Mouse (Mus musculus) left cerebral cortex, postnatal 4 days (tissue): ENCODE measurements at regions not wholly inside any gene's neighbourhood (a gene's known extent, or its start where the extent isn't known, plus 50 kb on each side); places are given as distances from the start of the nearest gene placed in this dataset.
A peak's percentile ranks its signal among the peaks of the same experiment; 100 is the strongest.
"Not testable (repeated sequence)": the region's sequence is repeated elsewhere in the genome, so short reads cannot be mapped to it uniquely, and the experiment has no call there.

ENCODE experiments used
- DNase-seq: peaks from one replicate; pipeline ENCODE4 v3.0.0-alpha.2; 2022
- intact Hi-C: fragments of 180-260 bp; cut with DNase I; formaldehyde crosslinking; loops from one replicate; pipeline ENCODE4 v1.15.1; 2025

GRCm38 (mm10) chr10:6262029-6262428, 339.8 kb upstream of the Rgs17 start:
- intact Hi-C loops, result no loop called here
- DNase-seq, result no peak

GRCm38 (mm10) chr10:6265662-6266061, 343.5 kb upstream of the Rgs17 start:
- intact Hi-C loops, result no loop called here

GRCm38 (mm10) chr10:6291388-6291787, 369.2 kb upstream of the Rgs17 start:
- intact Hi-C loops, result no loop called here

More at GRCm38 (mm10) chr10:6265662-6266061, 343.5 kb upstream of the Rgs17 start:
- DNase-seq, result no peak

GRCm38 (mm10) chr10:6296621-6297020, 374.4 kb upstream of the Rgs17 start:
- intact Hi-C loops, result no loop called here
- DNase-seq, result peak; percentile 32

More at GRCm38 (mm10) chr10:6291388-6291787, 369.2 kb upstream of the Rgs17 start:
- no peak for DNase-seq

GRCm38 (mm10) chr10:6297796-6298195, 375.6 kb upstream of the Rgs17 start:
- no peak for DNase-seq

GRCm38 (mm10) chr10:6298682-6299081, 376.5 kb upstream of the Rgs17 start:
- intact Hi-C loops, result no loop called here
- no peak for DNase-seq

More at GRCm38 (mm10) chr10:6297796-6298195, 375.6 kb upstream of the Rgs17 start:
- intact Hi-C loops, result no loop called here

GRCm38 (mm10) chr10:6301514-6301913, 379.3 kb upstream of the Rgs17 start:
- peak; percentile 3 for DNase-seq
- intact Hi-C loops, result no loop called here

GRCm38 (mm10) chr10:6309351-6309750, 387.2 kb upstream of the Rgs17 start:
- no peak for DNase-seq
- intact Hi-C loops, result no loop called here

GRCm38 (mm10) chr10:6341572-6341971, 416.7 kb upstream of the Oprm1 start:
- intact Hi-C loops, result no loop called here
- no peak for DNase-seq

- intact Hi-C loops, DNase-seq: not testable (repeated sequence)
Measured at GRCm38 (mm10) chr10:6349216-6349615, 409.1 kb upstream of the Oprm1 start.

- no peak for DNase-seq
- intact Hi-C loops, result no loop called here
Measured at GRCm38 (mm10) chr10:6366182-6366581, 392.1 kb upstream of the Oprm1 start.

GRCm38 (mm10) chr10:6371666-6372065, 386.6 kb upstream of the Oprm1 start:
- intact Hi-C loops, result no loop called here
- DNase-seq, result no peak

- not testable (repeated sequence) for DNase-seq
Measured at GRCm38 (mm10) chr10:6417336-6418105, 340.8 kb upstream of the Oprm1 start.

GRCm38 (mm10) chr10:6418234-6418633, 340.1 kb upstream of the Oprm1 start:
- intact Hi-C loops, result not testable (repeated sequence)

More at GRCm38 (mm10) chr10:6417336-6418105, 340.8 kb upstream of the Oprm1 start:
- intact Hi-C loops, result not testable (repeated sequence)

GRCm38 (mm10) chr10:6465824-6466223, 292.5 kb upstream of the Oprm1 start:
- intact Hi-C loops, result no loop called here
- DNase-seq, result no peak

More at GRCm38 (mm10) chr10:6418234-6418633, 340.1 kb upstream of the Oprm1 start:
- not testable (repeated sequence) for DNase-seq

GRCm38 (mm10) chr10:6480350-6480749, 278.0 kb upstream of the Oprm1 start:
- intact Hi-C loops, result no loop called here
- DNase-seq, result no peak

- intact Hi-C loops, result no loop called here
- no peak for DNase-seq
Measured at GRCm38 (mm10) chr10:6488605-6489004, 269.7 kb upstream of the Oprm1 start.

- DNase-seq, result peak; percentile 61
- intact Hi-C loops, result no loop called here
Measured at GRCm38 (mm10) chr10:6492694-6493093, 265.6 kb upstream of the Oprm1 start.

GRCm38 (mm10) chr10:6495081-6495480, 263.2 kb upstream of the Oprm1 start:
- DNase-seq, result peak; percentile 12
- intact Hi-C loops, result no loop called here

- no peak for DNase-seq
- intact Hi-C loops, result no loop called here
Measured at GRCm38 (mm10) chr10:6514269-6514668, 244.0 kb upstream of the Oprm1 start.

GRCm38 (mm10) chr10:6562516-6562915, 195.8 kb upstream of the Oprm1 start:
- intact Hi-C loops, result no loop called here
- DNase-seq, result no peak

- intact Hi-C loops, result no loop called here
- DNase-seq, result no peak
Measured at GRCm38 (mm10) chr10:6578616-6579015, 179.7 kb upstream of the Oprm1 start.
